Mouse (Mus musculus) kidney, adult 9 months (tissue): ENCODE measurements around the gene Tsr3.

Experiments
- DNase-seq: peaks from one replicate; pipeline ENCODE4 v3.0.0; 2022

Gene Tsr3

DNA sequence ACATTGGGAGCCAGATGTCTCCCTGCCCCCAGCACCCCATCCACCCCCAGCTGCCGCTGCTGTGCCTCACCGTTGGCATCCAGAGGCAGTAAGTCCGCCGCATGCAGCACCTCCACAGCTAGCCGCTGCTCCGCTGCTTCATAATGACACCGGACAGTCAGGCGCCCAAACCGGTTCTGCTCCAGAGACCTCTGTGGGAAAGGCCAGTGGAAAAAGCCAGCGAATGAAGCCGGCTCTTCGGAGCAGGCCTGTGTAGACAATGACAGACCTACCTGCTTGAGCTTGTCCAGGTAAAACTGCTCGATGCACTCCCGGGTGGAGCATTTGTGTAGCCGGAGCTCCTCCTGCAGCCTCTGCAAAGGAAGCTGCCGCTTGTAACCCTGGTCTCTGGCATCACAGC is 4.3 kb downstream of the Tsr3 start:
- no peak for DNase-seq

DNA sequence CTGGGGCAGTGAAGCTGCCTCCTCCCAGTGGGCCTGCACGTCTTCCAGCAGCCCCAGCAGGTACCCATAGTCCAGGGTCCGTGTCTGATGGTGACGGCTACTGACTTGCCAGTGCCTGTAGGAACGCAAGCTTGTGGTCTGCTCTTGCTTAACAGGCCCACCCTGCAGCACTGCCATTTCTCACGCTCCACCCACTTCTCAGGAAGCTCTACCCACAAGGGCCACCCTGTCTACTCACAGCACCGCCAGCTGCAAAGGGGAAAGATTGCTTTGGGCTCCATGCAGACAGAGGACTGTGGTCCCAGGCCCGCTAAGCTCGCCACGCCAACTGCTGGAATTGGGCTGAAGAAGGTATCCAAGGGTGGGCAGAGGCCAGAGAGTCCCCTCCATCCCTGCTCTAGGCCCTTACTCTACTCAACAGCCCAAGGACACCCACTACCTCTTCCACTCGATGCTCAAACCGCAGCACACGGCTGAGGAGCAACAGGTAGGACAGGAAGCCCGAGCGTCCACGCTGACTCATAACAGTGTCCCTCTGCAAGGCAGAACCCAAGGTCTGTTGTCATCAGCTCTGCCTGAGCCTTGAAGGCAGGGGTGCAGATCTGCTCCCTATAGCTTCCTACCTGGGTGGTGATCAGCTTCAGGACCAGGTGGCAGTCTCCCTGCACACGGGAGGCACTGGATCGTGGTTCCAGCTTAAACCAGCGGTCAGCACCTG is 8.2 kb downstream of the Tsr3 start:
- no peak for DNase-seq

DNA sequence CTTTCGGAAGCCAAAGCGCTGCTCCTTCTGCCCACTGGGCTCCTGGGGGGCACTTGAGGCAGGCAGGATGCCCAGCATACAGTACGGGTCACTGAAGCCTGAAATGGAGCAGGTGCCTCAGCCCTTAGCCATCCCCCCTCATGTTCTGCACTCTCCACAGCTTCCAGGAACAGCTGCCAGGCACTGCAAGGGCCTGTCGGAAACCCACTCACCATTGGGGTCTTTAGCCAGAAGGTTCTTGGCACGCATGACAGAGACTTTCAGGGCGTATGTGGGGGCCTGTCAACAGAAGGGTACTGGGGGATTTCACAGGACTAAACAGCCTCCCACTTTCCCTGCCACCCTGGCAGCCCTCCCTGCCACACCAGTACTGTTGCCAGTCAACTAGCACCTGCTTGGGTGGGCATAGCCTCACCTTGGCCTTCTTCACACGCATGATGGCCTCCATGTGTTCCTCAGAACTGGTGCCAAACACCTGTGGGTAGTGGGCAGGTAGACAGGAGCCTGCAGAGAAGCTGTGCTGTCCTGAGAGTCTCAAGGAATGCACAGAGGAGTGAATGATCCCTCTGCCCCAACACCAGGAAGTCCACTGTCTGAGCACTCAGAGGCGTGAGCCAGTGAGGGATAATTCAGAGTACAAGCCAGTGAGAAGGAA is 10.3 kb downstream of the Tsr3 start:
- no peak for DNase-seq

DNA sequence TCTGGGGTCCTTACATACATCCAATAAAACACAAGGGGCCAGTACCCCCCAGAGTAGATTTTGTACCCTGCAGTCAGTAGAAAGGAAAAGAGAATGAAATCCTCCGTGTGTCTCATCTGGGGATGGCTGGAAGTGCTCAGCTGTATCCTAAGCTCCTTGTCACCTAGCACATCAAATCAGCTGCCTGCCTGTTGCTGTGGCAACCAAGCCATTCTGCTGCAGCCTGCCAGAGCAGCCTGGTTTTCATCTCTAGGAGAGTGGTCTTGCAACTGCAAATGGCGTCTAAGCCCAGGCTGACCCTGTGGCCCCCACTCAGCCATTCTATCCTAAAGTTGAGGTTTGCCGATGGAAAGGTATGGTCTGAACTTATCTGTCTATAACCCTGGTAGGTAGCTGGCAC is 12.7 kb downstream of the Tsr3 start:
- no peak for DNase-seq

DNA sequence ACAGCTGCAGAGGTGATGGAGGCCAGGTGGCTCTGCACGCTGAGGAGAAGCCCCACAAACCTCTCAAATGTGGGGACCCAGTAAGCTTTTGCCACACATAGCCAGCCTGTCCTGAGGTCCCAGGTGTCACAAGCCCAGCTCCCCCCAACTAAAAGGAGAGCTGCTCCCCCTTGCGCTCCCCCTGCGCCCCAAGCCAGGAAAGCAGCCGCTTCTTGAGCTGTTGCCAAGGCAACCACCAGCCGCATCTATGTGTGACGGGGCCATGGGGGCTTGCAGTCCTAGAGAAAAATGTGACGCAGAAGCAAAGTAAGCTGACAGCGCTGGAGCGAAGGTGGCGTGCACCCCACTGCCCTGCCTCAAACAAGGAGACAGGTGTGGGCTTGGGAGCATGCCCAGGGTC is 13.8 kb downstream of the Tsr3 start:
- no peak for DNase-seq

DNA sequence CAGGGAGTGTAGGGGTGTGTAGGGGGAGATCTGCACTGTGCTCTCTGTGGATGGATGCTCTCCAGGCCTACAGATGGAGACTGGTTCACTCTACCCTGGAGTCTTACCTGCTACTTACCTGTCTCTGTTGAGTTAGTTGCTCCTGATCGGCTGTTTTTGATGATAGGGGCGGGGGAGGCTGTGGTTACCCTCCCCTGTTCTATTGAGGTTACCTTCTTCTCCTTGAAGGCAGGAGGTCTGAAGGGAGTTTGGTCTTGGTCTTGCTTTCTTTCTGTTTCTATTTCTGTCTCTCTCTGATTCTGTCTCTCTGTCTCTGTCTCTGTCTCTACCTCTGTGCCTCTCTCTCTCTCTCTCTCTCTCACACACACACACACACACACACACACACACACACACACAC is 15.1 kb downstream of the Tsr3 start:
- no peak for DNase-seq

DNA sequence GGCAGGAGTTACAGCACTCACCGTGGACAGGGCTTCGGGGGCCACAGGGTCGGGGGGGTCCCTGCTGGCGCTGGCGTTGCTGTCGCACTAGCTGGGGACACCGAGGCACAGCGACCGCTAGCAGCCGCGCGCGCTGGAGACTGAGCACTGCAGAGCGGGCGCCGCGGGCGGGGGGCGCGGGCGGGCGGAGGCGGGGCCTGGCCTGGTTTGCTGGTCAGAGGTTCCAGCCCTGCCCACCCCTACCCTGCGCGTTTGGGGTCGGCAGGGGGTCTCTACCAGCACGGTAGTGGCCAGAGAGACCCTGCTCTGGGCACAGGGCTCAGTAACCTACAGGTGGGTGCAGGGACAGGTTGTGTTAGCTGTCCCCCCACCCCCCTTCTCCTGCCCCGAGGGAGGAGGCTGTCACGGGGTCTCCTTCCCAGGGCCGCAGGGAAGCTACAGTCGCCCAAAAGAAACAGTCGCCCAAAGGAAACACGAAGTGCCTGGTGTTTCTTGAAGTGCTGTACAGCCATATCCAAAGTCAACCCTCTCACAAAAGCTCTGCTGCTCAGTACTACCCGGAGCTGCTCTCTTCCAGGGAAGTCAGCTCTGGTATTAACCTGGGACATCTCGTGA is 16.3 kb downstream of the Tsr3 start, which contains the start of gene Baiap3:
TSS of gene Baiap3 (minus strand) at position 225 of the 615 bp plus-strand sequence.
- DNase-seq: no peak

DNA sequence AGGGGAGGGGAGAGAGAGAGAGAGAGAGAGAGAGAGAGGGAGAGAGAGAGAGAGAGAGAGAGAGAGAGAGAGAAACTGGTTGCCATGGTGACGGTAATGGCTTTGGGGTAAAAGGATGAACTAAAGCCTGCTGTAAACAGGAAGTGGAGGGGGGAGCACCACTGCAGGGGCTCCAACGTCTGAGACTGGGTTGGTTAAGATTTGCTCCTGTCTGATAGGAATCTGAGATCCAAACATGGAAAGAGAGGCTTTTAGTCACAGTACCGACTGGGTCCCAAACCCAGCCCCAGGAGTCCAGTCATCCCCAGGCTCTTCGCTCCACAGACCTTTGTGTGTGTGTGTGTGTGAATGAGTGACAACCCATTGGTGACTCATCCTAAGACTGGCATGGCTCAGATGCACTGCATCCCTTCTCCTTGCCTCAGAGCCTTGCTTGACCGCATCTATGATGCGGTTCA is 17.9 kb downstream of the Tsr3 start:
- no peak for DNase-seq

DNA sequence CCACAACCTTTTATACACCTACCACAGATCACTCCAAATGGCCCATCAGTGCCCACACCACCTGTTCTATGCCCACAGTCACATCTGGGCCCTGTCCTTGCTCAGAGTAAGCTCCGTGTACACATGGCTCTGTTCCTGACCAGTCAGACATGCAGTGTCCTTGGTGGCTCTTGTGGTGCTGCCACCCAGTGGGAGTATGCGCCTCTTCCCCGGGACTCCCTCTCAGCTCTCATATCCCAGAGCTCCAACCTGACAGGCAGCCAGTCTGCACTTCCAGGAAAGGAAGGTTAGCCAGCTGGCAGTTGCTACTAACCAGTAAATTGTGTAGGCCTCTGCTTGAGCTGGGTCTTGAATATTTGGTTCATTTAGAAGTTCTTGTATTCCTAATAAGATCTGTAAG is 24.5 kb downstream of the Tsr3 start:
- peak; percentile 42 for DNase-seq

DNA sequence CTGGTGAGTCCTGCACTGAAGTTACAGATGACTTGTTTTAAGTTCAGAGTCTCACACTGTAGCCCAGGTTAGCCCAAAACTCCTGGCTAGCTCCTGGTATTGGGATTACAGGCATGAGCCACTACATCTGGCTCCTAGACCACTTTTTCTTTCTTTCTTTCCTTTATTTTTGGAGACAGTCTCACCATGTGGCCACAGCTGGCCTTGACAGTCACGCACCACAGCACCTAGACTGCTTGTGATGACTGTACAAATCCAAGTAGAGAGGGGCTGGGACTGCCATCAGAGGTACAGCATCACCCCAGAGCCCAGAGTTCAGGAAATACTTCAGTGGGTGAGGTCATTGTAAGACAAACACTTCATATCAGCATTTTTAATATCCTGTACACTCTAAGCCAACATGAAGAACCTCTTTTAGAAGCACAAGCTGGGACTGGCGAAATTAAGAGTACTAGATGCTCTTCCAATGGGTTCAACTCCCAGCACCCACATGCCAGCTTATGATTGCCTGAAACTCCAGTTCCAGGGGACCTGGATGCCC is 30.9 kb downstream of the Tsr3 start:
- no peak for DNase-seq

DNA sequence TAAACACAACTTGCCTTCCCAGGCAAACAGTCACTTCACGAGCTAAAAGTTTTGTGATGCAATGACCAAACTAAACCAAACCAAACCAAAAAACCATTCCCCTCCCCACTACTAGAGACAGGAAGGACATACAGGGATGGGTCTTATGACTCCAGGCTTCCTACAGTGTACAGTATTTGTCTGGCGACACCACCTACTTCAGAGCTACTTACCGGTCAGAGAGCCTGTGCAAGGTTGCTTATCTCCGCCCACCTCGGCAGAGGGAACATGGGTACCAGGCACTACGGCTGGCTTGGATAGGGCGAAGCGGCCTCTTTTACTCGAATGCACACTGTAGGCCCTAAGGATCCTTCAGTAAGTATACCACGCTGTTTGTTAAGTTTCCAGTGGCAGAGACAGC is 32.4 kb downstream of the Tsr3 start:
- peak; percentile 42 for DNase-seq

DNA sequence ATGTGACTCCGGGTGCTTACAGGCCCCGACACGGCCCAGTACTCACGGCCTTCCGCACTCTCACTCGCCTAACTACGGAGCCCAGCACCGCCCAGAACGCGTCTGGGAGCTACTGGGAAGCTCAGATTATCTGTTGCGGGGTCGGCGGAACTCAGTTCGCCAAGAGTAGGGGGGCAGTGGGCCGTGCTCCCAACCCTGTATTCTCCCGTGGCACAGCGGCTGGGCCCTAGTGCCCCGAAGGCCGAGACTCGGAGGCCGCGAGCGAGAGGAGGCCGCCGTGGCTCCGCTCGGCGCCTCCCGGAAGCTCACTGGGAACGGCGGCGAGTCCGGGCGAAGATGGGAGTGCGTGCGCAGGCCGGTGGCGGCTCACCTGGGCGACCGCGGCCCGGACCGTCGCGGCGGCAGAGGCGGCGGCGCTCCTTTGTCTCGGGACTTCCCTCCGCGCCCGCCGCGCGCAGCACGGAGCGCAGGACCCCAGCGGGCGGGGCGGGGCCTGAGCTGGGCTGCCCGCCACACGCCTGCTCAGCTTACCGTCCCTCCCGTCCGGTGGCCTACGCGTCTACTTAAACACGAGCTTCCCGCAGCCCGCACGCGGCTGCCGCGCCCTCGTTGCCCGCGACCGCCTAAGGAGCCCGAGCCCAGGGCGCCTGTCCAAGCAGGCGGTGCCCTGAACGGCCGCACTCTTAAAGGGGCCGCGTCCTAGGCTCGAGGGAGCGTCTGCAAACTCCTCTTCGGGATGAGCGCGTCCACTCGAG is 33.2 kb downstream of the Tsr3 start:
- peak; percentile 58 for DNase-seq

DNA sequence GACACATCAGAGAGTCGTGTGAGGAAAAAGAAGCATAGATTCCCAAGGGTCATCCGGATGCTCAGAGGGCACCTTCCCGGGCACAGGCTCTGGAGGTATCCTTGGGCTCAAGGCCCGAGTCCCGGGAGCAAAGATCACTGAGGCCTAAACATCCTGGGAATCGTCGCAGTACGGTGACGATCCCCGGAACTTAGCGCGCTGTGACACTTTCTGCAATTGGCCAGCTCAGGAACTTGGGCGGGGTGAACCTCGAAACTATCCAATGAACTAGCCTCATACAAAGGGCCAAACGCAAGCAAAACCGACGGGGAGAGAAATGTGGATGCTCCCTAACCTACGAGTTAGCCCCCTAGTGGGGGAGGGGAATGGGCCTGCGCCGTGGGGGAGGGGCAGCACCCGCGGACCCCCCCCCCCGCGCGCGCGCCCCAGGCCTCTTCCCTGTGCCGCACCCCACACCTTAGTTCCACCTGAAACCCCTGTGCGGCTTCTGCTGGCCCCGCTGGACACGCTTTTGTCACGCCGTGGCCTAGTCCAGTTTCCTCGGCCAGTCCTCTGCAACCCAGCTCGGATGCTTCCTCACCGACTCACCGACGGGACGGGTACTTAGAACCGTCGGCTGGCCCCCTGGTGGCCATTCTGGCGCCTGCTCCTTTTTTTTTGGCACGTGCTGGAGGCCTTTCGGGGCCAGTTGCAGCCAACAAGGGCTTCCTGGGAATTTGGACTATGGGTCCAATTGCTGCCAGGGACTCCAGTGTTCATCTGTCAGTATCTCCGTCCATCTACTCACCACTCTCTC is 33.9 kb downstream of the Tsr3 start:
- peak; percentile 99 for DNase-seq

DNA sequence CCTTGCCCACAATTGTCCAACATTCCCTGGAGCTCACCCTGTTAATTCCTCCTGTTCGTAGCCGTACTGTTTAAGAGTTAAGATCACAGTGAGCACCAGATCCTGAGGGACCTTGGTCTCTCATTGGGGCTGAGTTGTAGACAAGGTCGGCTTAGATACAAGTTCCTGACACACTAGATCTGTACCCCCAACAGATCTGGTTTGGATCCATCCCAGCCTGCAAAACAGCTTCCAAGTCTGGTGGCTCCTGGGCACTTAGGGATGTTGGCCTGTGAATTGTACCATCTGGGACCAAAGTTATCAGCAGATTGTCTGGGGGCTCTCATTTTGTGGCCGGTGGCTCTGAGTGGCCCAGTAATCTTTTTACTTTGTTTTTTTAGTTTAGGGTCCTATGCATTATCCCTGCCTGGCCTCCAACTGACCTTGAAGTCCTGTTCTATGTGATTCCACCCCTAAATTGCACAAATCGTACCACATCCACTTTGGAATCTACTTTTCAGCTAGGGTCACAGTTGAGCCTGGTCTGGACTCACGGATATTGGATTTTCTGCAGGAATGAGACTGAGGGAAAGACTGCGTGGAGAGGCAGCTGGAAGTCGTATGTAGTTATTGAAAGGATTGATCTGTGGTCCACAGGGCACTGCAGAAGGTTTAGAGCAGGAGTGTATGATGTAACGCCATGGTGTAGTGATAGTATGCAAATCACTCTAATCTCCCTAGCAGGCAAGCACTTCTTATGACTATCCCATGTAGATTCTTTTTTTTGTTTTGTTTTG is 34.8 kb downstream of the Tsr3 start, which contains the start of gene Ube2i:
TSS of gene Ube2i (minus strand) at position 52 of the 776 bp plus-strand sequence.
- no peak for DNase-seq

DNA sequence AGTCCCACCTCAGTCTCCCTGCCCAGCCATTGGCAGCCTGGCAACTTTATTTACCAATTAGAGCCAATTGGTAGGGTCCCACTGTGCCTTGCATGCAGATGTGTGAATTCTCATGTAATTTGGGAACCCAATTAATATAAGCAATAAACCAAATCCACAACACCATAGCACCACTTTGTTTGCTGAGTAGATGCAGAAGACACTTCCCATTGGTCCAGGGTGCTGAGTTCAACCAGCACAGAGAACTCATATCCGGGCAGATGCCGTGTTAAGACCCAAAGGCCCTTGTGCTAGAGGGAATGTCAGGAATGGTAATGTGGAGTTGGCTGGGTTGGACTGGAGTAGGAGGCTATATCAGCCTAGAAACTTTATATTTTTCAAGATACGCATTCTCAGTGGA is 35.9 kb downstream of the Tsr3 start:
- DNase-seq: no peak

DNA sequence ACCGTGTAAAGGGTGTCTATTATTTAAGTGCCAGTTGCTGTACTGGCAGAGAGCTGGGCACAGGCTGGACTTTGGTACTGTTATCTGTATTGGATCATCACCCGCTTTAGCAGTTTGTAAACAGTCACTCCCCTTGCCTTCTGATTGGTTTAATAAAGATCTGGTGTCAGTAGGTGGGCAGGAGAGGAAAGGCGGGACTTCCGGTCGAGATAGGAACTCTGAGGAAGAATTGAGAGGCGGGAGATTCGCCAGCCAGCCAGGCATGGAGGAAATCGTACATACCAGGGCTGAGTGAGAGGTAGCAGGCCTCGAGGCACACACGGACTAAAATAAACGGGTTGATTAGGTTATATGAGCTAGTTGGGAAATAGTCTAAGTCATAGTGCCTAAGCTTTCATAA is 42.2 kb downstream of the Tsr3 start:
- DNase-seq: peak; percentile 90

DNA sequence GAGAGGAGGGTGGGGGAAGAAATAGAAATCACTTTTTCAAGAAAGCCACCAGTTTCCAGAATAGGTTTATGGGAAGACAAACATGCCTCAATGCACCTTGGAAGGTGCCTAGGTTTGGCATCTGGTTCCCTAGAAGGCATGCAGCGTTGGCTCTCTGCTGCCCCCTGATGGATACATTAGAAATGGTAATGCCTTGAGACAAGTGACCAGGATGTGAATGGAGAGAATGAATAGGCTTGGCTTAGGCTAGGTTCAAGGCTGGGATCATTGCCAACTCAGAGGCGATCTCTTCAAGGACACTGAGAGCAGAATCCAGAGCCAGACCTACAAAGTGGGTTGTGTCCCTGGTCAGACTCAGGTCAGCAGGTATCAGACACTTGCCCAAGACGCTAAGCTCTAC is 45.1 kb downstream of the Tsr3 start:
- peak; percentile 93 for DNase-seq

DNA sequence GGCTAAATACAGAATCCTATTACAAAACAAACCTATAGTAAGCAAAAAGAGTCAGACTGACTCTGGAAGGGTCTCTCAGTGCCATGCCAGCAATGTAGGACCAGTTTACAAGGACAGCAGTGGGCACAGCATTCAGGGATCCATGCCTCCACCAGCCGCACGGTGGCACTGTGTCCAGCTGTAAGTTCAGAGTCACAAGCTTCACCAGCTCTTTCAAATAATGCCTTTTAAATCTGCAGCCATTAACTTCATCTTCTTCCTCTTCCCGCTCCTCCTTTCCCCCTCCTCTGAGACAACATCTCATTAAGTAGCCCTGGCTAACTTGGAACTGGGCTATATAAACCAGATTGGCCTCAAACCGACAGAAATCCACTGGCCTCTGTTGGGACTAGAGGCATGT is 48.9 kb downstream of the Tsr3 start:
- DNase-seq: peak; percentile 52

DNA sequence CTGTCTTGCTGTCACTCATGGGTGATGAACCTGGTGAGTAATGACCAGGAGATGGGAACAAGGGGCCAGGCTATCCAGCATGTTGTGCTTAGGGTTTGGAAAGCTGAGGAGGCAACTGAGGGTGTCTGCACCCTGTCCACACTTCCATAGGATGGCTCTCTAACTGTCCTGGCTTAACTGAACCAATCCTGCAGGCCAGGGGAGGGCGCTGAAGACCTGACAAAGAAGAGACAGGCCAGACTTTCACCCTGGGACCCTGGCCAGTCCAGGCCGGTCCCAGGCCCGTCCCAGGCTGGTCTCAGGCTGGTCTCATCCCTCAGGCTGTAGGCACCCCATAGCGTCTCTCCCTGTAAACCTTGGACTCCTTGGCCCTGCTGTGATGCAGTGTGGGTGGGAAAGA is 50.4 kb downstream of the Tsr3 start:
- DNase-seq: no peak
